In genomic region chr10:3366036-3366869, GRCm38 (mm10) we compare ENCODE assay signal across 8 mouse cellular contexts. TPM values are rescaled to one million over a fixed set of nuclear protein-coding genes. Genes with fewer than 3 reads are reported as not detected.
DNase-seq lines count a peak whose midpoint lies in the region; ATAC-seq and TF ChIP-seq lines count a peak whose summit lies in the region.

Gene Ppp1r14c (plus strand): TSS chr10:3366057.

- peak within 1 kb of the TSS; percentile 81 for H3K9ac ChIP-seq in forebrain, embryonic 15.5 days (replicated peaks)

- H3K36me3 ChIP-seq in forebrain, embryonic 15.5 days: no peaks in the 10 kb centered on the region

- peaks cover 5% of the 10 kb centered on the region; the same call in 1 of the 2 replicates for H3K27me3 ChIP-seq in forebrain, embryonic 15.5 days

- intact Hi-C loops in heart, postnatal 10 days (cut with DNase I): loop anchor here (2.0 kb wide), 1 partner anchor 29 kb away; no protein-coding TSS in a partner anchor

- peak within 1 kb of the TSS; percentile 81 for H3K4me2 ChIP-seq in forebrain, embryonic 15.5 days (replicated peaks)

- WGBS in forebrain, embryonic 15.5 days: under 1% methylated on average over 74 of the region's 74 CpGs
- 1% methylated on average over 74 of the region's 74 CpGs for WGBS in lung, adult 2 months

- TF ChIP-seq CTCF in lung, adult 2 months (IDR thresholded peaks at IDR 0.05; ENCODE audit: insufficient read depth, low read length): no peak

- ATAC-seq in cerebellum, adult (ENCODE audit: insufficient number of reproducible peaks, low FRiP score, low TSS enrichment): peak; percentile 68
- ATAC-seq in forebrain, embryonic 15.5 days (replicated peaks): peak; percentile 90

- TF ChIP-seq POLR2A in lung, adult 2 months (IDR thresholded peaks at IDR 0.05; ENCODE audit: borderline replicate concordance, extremely low read depth, low read depth, low read length): peak; percentile 32; the same call in 1 of the 2 replicates

- peak; percentile 25 for DNase-seq in ES-CJ7 (ENCODE audit: low read depth, low spot score)
- peak; percentile 51 to 54 for DNase-seq in heart, postnatal 10 days
- peak; percentile 24 for DNase-seq in layer of hippocampus, adult 9-10 months (ENCODE audit: low spot score)
- DNase-seq in lung, adult 2 months: peak; percentile 60
- DNase-seq in retina, embryonic 14.5 days (ENCODE audit: low spot score): peak; percentile 64
- no peak for DNase-seq in B cell, adult 2 months

- H3K27ac ChIP-seq in forebrain, embryonic 15.5 days (replicated peaks): peak within 1 kb of the TSS; percentile 74

- no peaks in the 10 kb centered on the region for H3K9me3 ChIP-seq in forebrain, embryonic 15.5 days

- H3K4me3 ChIP-seq in forebrain, embryonic 15.5 days: peak within 1 kb of the TSS; percentile 75
- peak within 1 kb of the TSS; percentile 64 for H3K4me3 ChIP-seq in lung, adult 2 months (replicated peaks; ENCODE audit: extremely low read depth, low read depth, low read length)

- H3K4me1 ChIP-seq in forebrain, embryonic 15.5 days: peaks cover 12% of the 10 kb centered on the region; the same call in 1 of the 2 replicates
- H3K4me1 ChIP-seq in lung, adult 2 months (ENCODE audit: control insufficient read depth, insufficient read depth, low read length): no peaks in the 10 kb centered on the region

RNA-seq across cellular contexts. Expression of gene Ppp1r14c, which starts in this region (rescaled TPM):
- 63.0 and 64.4 TPM in 2 replicates for polyA plus RNA-seq in forebrain, embryonic 15.5 days (2015; fragmentation: Nextera tagmentation; extraction: Ambion mirVana)
- 100 to 1,000 TPM; 252 to 325 TPM for total RNA-seq in heart, postnatal 10 days (2021)
- 25.2 and 36.1 TPM in 2 replicates for polyA plus RNA-seq in lung, adult 2 months (2012; rRNA removed)

Comparison
In these comparisons a context has a peak if more than half of its experiments do, and no peak if none do; other contexts are left out.
1. DNase-seq: peak in ES-CJ7 (single experiment), heart, postnatal 10 days (2 of 2), layer of hippocampus, adult 9-10 months (single experiment), lung, adult 2 months (single experiment) and retina, embryonic 14.5 days (single experiment); none in B cell, adult 2 months (0 of 2).